ENCODE assay signal across 19 mouse cellular contexts in genomic region chr14:77474026-77474425, GRCm38 (mm10).
DNase-seq lines count a peak whose midpoint lies in the region; ATAC-seq and TF ChIP-seq lines count a peak whose summit lies in the region.
"Had no signal": no experiment of that assay in that cellular context is flagged by ENCODE, and none has a peak within 500 bp of the region (broad histone marks: within the 10 kb centered on the region; RNA-seq: fewer than 3 reads in every experiment).

No protein-coding gene starts in this region.

- WGBS in hindbrain, embryonic 16.5 days = 49% methylated on average over 5 of the region's 5 CpGs
- 52% methylated on average over 5 of the region's 5 CpGs for WGBS in hindbrain, embryonic 11.5 days
- 52% methylated on average over 5 of the region's 5 CpGs for WGBS in neural tube, embryonic 13.5 days

- no peak overlapping the region for H3K4me3 ChIP-seq in hindbrain, embryonic 16.5 days (ENCODE audit: low read length)
- no peak overlapping the region for H3K4me3 ChIP-seq in hindbrain, embryonic 11.5 days (ENCODE audit: low read depth, low read length)
- H3K4me3 ChIP-seq in layer of hippocampus, adult 2 months = no peak overlapping the region
- no peak overlapping the region for H3K4me3 ChIP-seq in neural tube, embryonic 13.5 days
- H3K4me3 ChIP-seq: embryonic facial prominence, embryonic 13.5 days; forebrain, embryonic 15.5 days; myocyte had no signal

- ATAC-seq in hindbrain, embryonic 16.5 days = peak; percentile 62; the same call in 1 of the 2 replicates
- no peak for ATAC-seq in hindbrain, embryonic 11.5 days (ENCODE audit: low FRiP score)
- 0 out of 2 replicates have a peak, but pooled peaks have one; percentile 8 for ATAC-seq in neural tube, embryonic 13.5 days (ENCODE audit: low read depth)
- ATAC-seq: forebrain, embryonic 15.5 days had no signal

- no peaks in the 10 kb centered on the region for H3K9me3 ChIP-seq in hindbrain, embryonic 16.5 days (ENCODE audit: control insufficient read depth, low read length)
- H3K9me3 ChIP-seq in hindbrain, embryonic 11.5 days (ENCODE audit: control insufficient read depth, low read length) = no peaks in the 10 kb centered on the region
- H3K9me3 ChIP-seq in neural tube, embryonic 13.5 days = no peaks in the 10 kb centered on the region
- H3K9me3 ChIP-seq: embryonic facial prominence, embryonic 13.5 days; forebrain, embryonic 15.5 days had no signal

- H3K27ac ChIP-seq in hindbrain, embryonic 16.5 days (ENCODE audit: low read depth, low read length) = no peak overlapping the region
- no peak overlapping the region for H3K27ac ChIP-seq in hindbrain, embryonic 11.5 days (ENCODE audit: low read depth, low read length)
- peak overlapping the region; percentile 63 for H3K27ac ChIP-seq in layer of hippocampus, adult 2 months
- H3K27ac ChIP-seq in neural tube, embryonic 13.5 days (replicated peaks) = peak overlapping the region; percentile 46; the same call in 1 of the 2 replicates
- H3K27ac ChIP-seq: embryonic facial prominence, embryonic 13.5 days; forebrain, embryonic 15.5 days; stomach, postnatal 0 days had no signal

- TF ChIP-seq CTCF in layer of hippocampus, adult 2 months (conservative IDR thresholded peaks at IDR 0.05) = peak; percentile 49

- no peak overlapping the region for H3K9ac ChIP-seq in hindbrain, embryonic 16.5 days (ENCODE audit: low read depth, low read length)
- no peak overlapping the region for H3K9ac ChIP-seq in hindbrain, embryonic 11.5 days (ENCODE audit: low read depth, low read length)
- no peak overlapping the region for H3K9ac ChIP-seq in neural tube, embryonic 13.5 days
- H3K9ac ChIP-seq: embryonic facial prominence, embryonic 13.5 days; forebrain, embryonic 15.5 days had no signal

- DNase-seq in hindbrain, embryonic 11.5 days (ENCODE audit: low spot score) = no peak
- DNase-seq in layer of hippocampus, adult 2 months (ENCODE audit: low spot score in 2 of 2) = no peak
- DNase-seq in layer of hippocampus, postnatal 36 days = no peak
- DNase-seq in neural tube, embryonic 10.5 days (ENCODE audit: extremely low spot score, low spot score) = no peak
- DNase-seq in ovary, adult 18-20 months (ENCODE audit: low spot score) = no peak
- DNase-seq: adrenal gland, adult 8-10 months; cerebellum, adult 9-10 months; gastrocnemius, postnatal 25 days; heart, postnatal 10 days; kidney, postnatal 25 days; lung, adult 18-20 months; lung, postnatal 36 days had no signal

- no peaks in the 10 kb centered on the region for H3K36me3 ChIP-seq in hindbrain, embryonic 16.5 days (ENCODE audit: control insufficient read depth, insufficient read depth, low read length)
- H3K36me3 ChIP-seq in hindbrain, embryonic 11.5 days (ENCODE audit: control insufficient read depth, insufficient read depth, low read length) = no peaks in the 10 kb centered on the region
- H3K36me3 ChIP-seq in neural tube, embryonic 13.5 days = no peaks in the 10 kb centered on the region
- H3K36me3 ChIP-seq: embryonic facial prominence, embryonic 13.5 days; forebrain, embryonic 15.5 days had no signal

- H3K27me3 ChIP-seq in hindbrain, embryonic 16.5 days (replicated peaks; ENCODE audit: control insufficient read depth, insufficient read depth, low read length) = no peaks in the 10 kb centered on the region
- no peaks in the 10 kb centered on the region for H3K27me3 ChIP-seq in hindbrain, embryonic 11.5 days (ENCODE audit: control insufficient read depth, insufficient read depth, low read length)
- H3K27me3 ChIP-seq in neural tube, embryonic 13.5 days = no peaks in the 10 kb centered on the region
- H3K27me3 ChIP-seq: embryonic facial prominence, embryonic 13.5 days; forebrain, embryonic 15.5 days had no signal

- H3K4me2 ChIP-seq in hindbrain, embryonic 16.5 days (ENCODE audit: low read length) = no peak overlapping the region
- H3K4me2 ChIP-seq in hindbrain, embryonic 11.5 days (replicated peaks; ENCODE audit: low read depth, low read length) = no peak overlapping the region
- no peak overlapping the region for H3K4me2 ChIP-seq in neural tube, embryonic 13.5 days
- H3K4me2 ChIP-seq: embryonic facial prominence, embryonic 13.5 days; forebrain, embryonic 15.5 days; liver, embryonic 11.5 days had no signal

- peaks cover 3% of the 10 kb centered on the region for H3K4me1 ChIP-seq in hindbrain, embryonic 16.5 days (ENCODE audit: control insufficient read depth, insufficient read depth, low read depth, low read length)
- H3K4me1 ChIP-seq in hindbrain, embryonic 11.5 days (replicated peaks; ENCODE audit: control insufficient read depth, insufficient read depth, low read length) = no peaks in the 10 kb centered on the region; the same call in 1 of the 2 replicates
- peaks cover 37% of the 10 kb centered on the region for H3K4me1 ChIP-seq in neural tube, embryonic 13.5 days (replicated peaks)

Comparison
In these comparisons a context has a peak if more than half of its experiments do, and no peak if none do; other contexts are left out.
1. H3K27ac ChIP-seq: peak in layer of hippocampus, adult 2 months (single experiment) and neural tube, embryonic 13.5 days (single experiment); none in hindbrain, embryonic 16.5 days (single experiment) and hindbrain, embryonic 11.5 days (single experiment).